Mouse (Mus musculus): ENCODE measurements at regions not wholly inside any gene's neighbourhood (a gene's known extent, or its start where the extent isn't known, plus 50 kb on each side); places are given as distances from the start of the nearest gene placed in this dataset.

- Histone ChIP-seq H3K4me3 (no peak overlapping the region), H3K27me3 (ENCODE audit: control insufficient read depth, insufficient read depth, insufficient read length) (no peaks in the 10 kb centered on the region), H3ac (ENCODE audit: control insufficient read depth, insufficient read length) (no peak overlapping the region), H3K79me2 (ENCODE audit: control insufficient read depth, insufficient read depth) (no peaks in the 10 kb centered on the region), H3K4me2 (ENCODE audit: low read depth) (no peak overlapping the region), H3K36me3 (ENCODE audit: control insufficient read depth, insufficient read depth) (no peaks in the 10 kb centered on the region)
- TF ChIP-seq TCF12 (IDR thresholded peaks at IDR 0.05; ENCODE audit: insufficient read depth, poor library complexity, severe bottlenecking) (no peak), E2F4 (IDR thresholded peaks at IDR 0.05; ENCODE audit: insufficient read depth) (no peak), USF1 (IDR thresholded peaks at IDR 0.05; ENCODE audit: low read depth) (no peak), TCF3 (IDR thresholded peaks at IDR 0.05; ENCODE audit: insufficient read length, low read depth) (no peak), POLR2AphosphoS2 (IDR thresholded peaks at IDR 0.05; ENCODE audit: insufficient read length, low read depth) (no peak), REST (IDR thresholded peaks at IDR 0.05; ENCODE audit: insufficient read depth, insufficient read length) (no peak), MYOG (IDR thresholded peaks at IDR 0.05; ENCODE audit: control insufficient read depth in 1 of 3, insufficient read depth in 1 of 3, insufficient read length in 2 of 3, low read depth in 2 of 3) (no peak), MYOD1 (IDR thresholded peaks at IDR 0.05; ENCODE audit: control insufficient read depth in 1 of 3, insufficient read length in 2 of 3, low read depth in 2 of 3) (no peak), CEBPB (IDR thresholded peaks at IDR 0.05; ENCODE audit: insufficient read depth, poor library complexity, severe bottlenecking) (no peak), SRF (IDR thresholded peaks at IDR 0.05; ENCODE audit: control insufficient read depth, insufficient read length, low read depth) (no peak)
These were observed 102.0 kb upstream of the Gm15217 start for GRCm38 (mm10) chr14:46276926-46277831.

GRCm38 (mm10) chr14:46277832-46278611 is 101.2 kb upstream of the Gm15217 start:
- Histone ChIP-seq H3ac (ENCODE audit: control insufficient read depth, insufficient read length) (no peak overlapping the region), H3K36me3 (ENCODE audit: control insufficient read depth, insufficient read depth) (no peaks in the 10 kb centered on the region), H3K79me2 (ENCODE audit: control insufficient read depth, insufficient read depth) (no peaks in the 10 kb centered on the region), H3K4me3 (no peak overlapping the region), H3K27me3 (ENCODE audit: control insufficient read depth, insufficient read depth, insufficient read length) (no peaks in the 10 kb centered on the region), H3K4me2 (ENCODE audit: low read depth) (no peak overlapping the region)
- TF ChIP-seq TCF12 (IDR thresholded peaks at IDR 0.05; ENCODE audit: insufficient read depth, poor library complexity, severe bottlenecking) (no peak), REST (IDR thresholded peaks at IDR 0.05; ENCODE audit: insufficient read depth, insufficient read length) (no peak)

GRCm38 (mm10) chr14:46292398-46292797 is 86.8 kb upstream of the Gm15217 start:
- Histone ChIP-seq H3ac (ENCODE audit: control insufficient read depth, insufficient read length) (no peak overlapping the region), H3K36me3 (ENCODE audit: control insufficient read depth, insufficient read depth) (no peaks in the 10 kb centered on the region), H3K4me3 (no peak overlapping the region), H3K79me2 (ENCODE audit: control insufficient read depth, insufficient read depth) (no peaks in the 10 kb centered on the region), H3K4me2 (ENCODE audit: low read depth) (no peak overlapping the region), H3K27me3 (ENCODE audit: control insufficient read depth, insufficient read depth, insufficient read length) (no peaks in the 10 kb centered on the region)
- TF ChIP-seq REST (IDR thresholded peaks at IDR 0.05; ENCODE audit: insufficient read depth, insufficient read length) (no peak), SRF (IDR thresholded peaks at IDR 0.05; ENCODE audit: control insufficient read depth, insufficient read length, low read depth) (no peak)

- H3K4me3 ChIP-seq: no peak overlapping the region
- TF ChIP-seq E2F4 (IDR thresholded peaks at IDR 0.05; ENCODE audit: insufficient read depth) (no peak), MYOD1 (IDR thresholded peaks at IDR 0.05; ENCODE audit: control insufficient read depth in 1 of 3, insufficient read length in 2 of 3, low read depth in 2 of 3) (no peak), CEBPB (IDR thresholded peaks at IDR 0.05; ENCODE audit: insufficient read depth, poor library complexity, severe bottlenecking) (no peak), MAX (IDR thresholded peaks at IDR 0.05; ENCODE audit: low read depth) (no peak), MYOG (IDR thresholded peaks at IDR 0.05; ENCODE audit: control insufficient read depth in 1 of 3, insufficient read depth in 1 of 3, insufficient read length in 2 of 3, low read depth in 2 of 3) (no peak), POLR2A (IDR thresholded peaks at IDR 0.05; ENCODE audit: insufficient read length, low read depth) (no peak), TCF12 (IDR thresholded peaks at IDR 0.05; ENCODE audit: insufficient read depth, poor library complexity, severe bottlenecking) (no peak), USF1 (IDR thresholded peaks at IDR 0.05; ENCODE audit: low read depth) (no peak), SRF (IDR thresholded peaks at IDR 0.05; ENCODE audit: control insufficient read depth, insufficient read length, low read depth) (no peak), REST (IDR thresholded peaks at IDR 0.05; ENCODE audit: insufficient read depth, insufficient read length) (no peak)
- H3K79me2 ChIP-seq (ENCODE audit: control insufficient read depth, insufficient read depth): no peaks in the 10 kb centered on the region
- no peak overlapping the region for H3ac ChIP-seq (ENCODE audit: control insufficient read depth, insufficient read length)
- H3K36me3 ChIP-seq (ENCODE audit: control insufficient read depth, insufficient read depth): no peaks in the 10 kb centered on the region
- no peak overlapping the region for H3K4me2 ChIP-seq (ENCODE audit: low read depth)
- no peaks in the 10 kb centered on the region for H3K27me3 ChIP-seq (ENCODE audit: control insufficient read depth, insufficient read depth, insufficient read length)
These were observed 82.9 kb upstream of the Gm15217 start for GRCm38 (mm10) chr14:46296275-46296674.

DNA sequence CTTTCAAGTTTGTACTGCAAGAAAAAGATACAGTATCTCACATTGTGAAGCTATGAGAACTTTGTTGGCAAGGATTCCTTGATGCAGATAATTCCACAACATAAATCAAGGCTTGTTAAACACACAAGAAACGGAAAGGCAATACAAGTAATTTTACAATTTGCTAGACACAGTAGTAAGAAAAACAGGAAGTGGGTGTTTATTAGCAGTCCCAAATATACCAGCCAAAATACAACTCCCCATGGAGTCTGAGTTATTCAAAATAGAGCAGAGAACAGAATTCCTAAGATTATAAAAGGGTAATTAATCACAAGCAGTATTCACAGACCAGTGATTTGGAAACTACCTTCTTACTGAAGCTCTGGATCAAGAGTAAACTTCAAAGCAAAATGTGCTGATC is 78.7 kb upstream of the Gm15217 start:
- TF ChIP-seq REST (IDR thresholded peaks at IDR 0.05; ENCODE audit: insufficient read depth, insufficient read length) (no peak), SRF (IDR thresholded peaks at IDR 0.05; ENCODE audit: control insufficient read depth, insufficient read length, low read depth) (no peak), TCF12 (IDR thresholded peaks at IDR 0.05; ENCODE audit: insufficient read depth, poor library complexity, severe bottlenecking) (no peak), MYOG (IDR thresholded peaks at IDR 0.05; ENCODE audit: control insufficient read depth in 1 of 3, insufficient read depth in 1 of 3, insufficient read length in 2 of 3, low read depth in 2 of 3) (no peak), POLR2A (IDR thresholded peaks at IDR 0.05; ENCODE audit: insufficient read length, low read depth) (no peak)
- no peak overlapping the region for H3ac ChIP-seq (ENCODE audit: control insufficient read depth, insufficient read length)
- H3K27me3 ChIP-seq (ENCODE audit: control insufficient read depth, insufficient read depth, insufficient read length): no peaks in the 10 kb centered on the region
- H3K4me2 ChIP-seq (ENCODE audit: low read depth): no peak overlapping the region
- no peak overlapping the region for H3K4me3 ChIP-seq
- H3K79me2 ChIP-seq (ENCODE audit: control insufficient read depth, insufficient read depth): no peaks in the 10 kb centered on the region
- no peaks in the 10 kb centered on the region for H3K36me3 ChIP-seq (ENCODE audit: control insufficient read depth, insufficient read depth)

All from myocyte (in vitro differentiated cells).